Mouse (Mus musculus) lung, embryonic 16.5 days (tissue): ENCODE results near the gene Gm10719. TPM values are rescaled to one million over a fixed set of nuclear protein-coding genes. Genes with fewer than 3 reads are reported as not detected.
"Not testable (repeated sequence)": the region's sequence is repeated elsewhere in the genome, so short reads cannot be mapped to it uniquely, and the experiment has no call there.

Experiments
- ATAC-seq: fragments of 200-750 bp; cut with Nextera tagmentation; 2 replicates; pipeline ENCODE4 v1.8.0; 2017; ENCODE audit warnings: low read depth, mild to moderate bottlenecking, moderate library complexity
- H3K27ac ChIP-seq: fragments of 300-500 bp; sonication (generic); 2 replicates; pipeline ENCODE4 v1.5.1; 2014; ENCODE audit warnings: mild to moderate bottlenecking, control low read depth, low read length
- H3K27me3 ChIP-seq: fragments of 300-500 bp; sonication (generic); 2 replicates; pipeline ENCODE4 v1.6.1; 2014; ENCODE audit warnings: low read depth, low read length, mixed read lengths; ENCODE audit not compliant: control insufficient read depth, insufficient read depth
- H3K36me3 ChIP-seq: fragments of 300-500 bp; sonication (generic); 2 replicates; pipeline ENCODE4 v1.6.1; 2014; ENCODE audit warnings: low read length; ENCODE audit not compliant: control insufficient read depth, insufficient read depth
- H3K4me1 ChIP-seq: fragments of 300-500 bp; sonication (generic); replicated peaks from 2 replicates; pipeline ENCODE4 v1.6.1; 2014; ENCODE audit warnings: low read length, mixed read lengths; ENCODE audit not compliant: control insufficient read depth, insufficient read depth
- H3K4me2 ChIP-seq: fragments of 300-500 bp; sonication (generic); 2 replicates; pipeline ENCODE4 v1.6.1; 2014; ENCODE audit warnings: low read depth, low read length, control low read depth
- H3K4me3 ChIP-seq: fragments of 300-500 bp; sonication (generic); 2 replicates; pipeline ENCODE4 v1.5.1; 2014; ENCODE audit warnings: mild to moderate bottlenecking, low read length, control low read depth
- H3K9ac ChIP-seq: fragments of 300-500 bp; sonication (generic); 2 replicates; pipeline ENCODE4 v1.6.1; 2014; ENCODE audit warnings: low read length, control low read depth
- H3K9me3 ChIP-seq: fragments of 300-500 bp; sonication (generic); 2 replicates; pipeline ENCODE4 v1.6.1; 2016; ENCODE audit warnings: low read length; ENCODE audit not compliant: control insufficient read depth
- WGBS: fragments of 180-500 bp; shearing (Covaris S2); extraction: QIAGEN DNeasy Blood & Tissue Kit; methylation state at CpG from one replicate; pipeline ENCODE4 v1.1.7; 2014; 5-methylcytosine and 5-hydroxymethylcytosine counted together
- polyA plus RNA-seq: library from polyadenylated mRNA; unstranded; fragments of >200 nt; fragmentation: Nextera tagmentation; extraction: Ambion mirVana; gene quantifications from 2 replicates; pipeline ENCODE4 v1.2.1, GENCODE M21; 2015

Gene Gm10719
- polyA plus RNA-seq, 1 experiment from 2014 or later = not detected

GRCm38 (mm10) chr9:3023985-3024648 lies 6.9 kb downstream of the Gm10719 start:
- H3K4me2 ChIP-seq, H3K4me1 ChIP-seq, H3K27ac ChIP-seq, H3K9ac ChIP-seq, H3K36me3 ChIP-seq, H3K9me3 ChIP-seq, ATAC-seq, H3K4me3 ChIP-seq, H3K27me3 ChIP-seq: not testable (repeated sequence)
- 66% methylated on average over 15 of the region's 16 CpGs for whole genome bisulfite sequencing

DNA sequence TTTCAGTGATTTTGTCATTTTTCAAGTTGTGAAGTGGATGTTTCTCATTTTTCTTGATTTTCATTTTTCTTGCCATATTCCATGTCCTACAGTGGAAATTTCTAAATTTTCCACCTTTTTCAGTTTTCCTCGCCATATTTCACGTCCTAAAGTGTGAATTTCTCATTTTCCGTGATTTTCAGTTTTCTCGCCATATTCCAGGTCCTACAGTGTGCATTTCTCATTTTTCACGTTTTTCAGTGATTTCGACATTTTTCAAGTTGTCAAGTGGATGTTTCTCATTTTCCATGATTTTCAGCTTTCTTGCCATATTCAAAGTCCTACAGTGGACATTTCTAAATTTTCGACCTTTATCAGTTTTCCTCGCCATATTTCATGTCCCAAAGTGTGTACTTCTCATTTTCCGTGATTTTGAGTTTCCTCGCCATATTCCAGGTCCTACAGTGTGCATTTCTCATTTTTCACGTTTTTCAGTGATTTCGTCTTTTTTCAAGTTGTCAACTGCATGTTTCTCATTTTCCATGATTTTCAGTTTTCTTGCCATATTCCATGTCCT lies 7.8 kb downstream of the Gm10719 start, which contains the start of gene Gm10717:
Gene Gm10717, plus strand, starts transcription at position 506 of the 556 bp plus-strand sequence.
- H3K9ac ChIP-seq, H3K4me3 ChIP-seq, H3K27ac ChIP-seq, H3K27me3 ChIP-seq, H3K36me3 ChIP-seq, H3K4me1 ChIP-seq, ATAC-seq, H3K4me2 ChIP-seq, H3K9me3 ChIP-seq: not testable (repeated sequence)
- 71% methylated on average over 12 of the region's 12 CpGs for WGBS

DNA sequence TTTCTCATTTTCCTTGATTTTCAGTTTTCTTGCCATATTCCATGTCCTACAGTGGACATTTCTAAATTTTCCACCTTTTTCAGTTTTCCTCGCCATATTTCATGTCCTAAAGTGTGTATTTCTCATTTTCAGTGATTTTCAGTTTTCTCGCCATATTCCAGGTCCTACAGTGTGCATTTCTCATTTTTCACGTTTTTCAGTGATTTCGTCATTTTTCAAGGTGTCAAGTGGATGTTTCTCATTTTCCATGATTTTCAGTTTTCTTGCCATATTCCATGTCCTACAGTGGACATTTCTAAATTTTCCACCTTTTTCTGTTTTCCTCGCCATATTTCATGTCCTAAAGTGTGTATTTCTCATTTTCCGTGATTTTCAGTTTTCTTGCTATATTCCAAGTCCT lies 8.4 kb downstream of the Gm10719 start:
- H3K27ac ChIP-seq, H3K9me3 ChIP-seq, H3K36me3 ChIP-seq, H3K27me3 ChIP-seq, H3K4me2 ChIP-seq, H3K4me1 ChIP-seq, H3K4me3 ChIP-seq, ATAC-seq, H3K9ac ChIP-seq: not testable (repeated sequence)
- 64% methylated on average over 4 of the region's 6 CpGs for WGBS

GRCm38 (mm10) chr9:3026136-3026535 lies 8.9 kb downstream of the Gm10719 start:
- not testable (repeated sequence) for H3K4me3 ChIP-seq, H3K4me2 ChIP-seq, H3K9ac ChIP-seq, H3K9me3 ChIP-seq, H3K27ac ChIP-seq, H3K4me1 ChIP-seq, H3K36me3 ChIP-seq, H3K27me3 ChIP-seq, ATAC-seq
- WGBS = 78% methylated on average over 5 of the region's 5 CpGs

- not testable (repeated sequence) for ATAC-seq, H3K9me3 ChIP-seq, H3K4me2 ChIP-seq, H3K36me3 ChIP-seq, H3K4me3 ChIP-seq, H3K27me3 ChIP-seq, H3K4me1 ChIP-seq, H3K27ac ChIP-seq, H3K9ac ChIP-seq
- 64% methylated on average over 9 of the region's 9 CpGs for WGBS
Measured at GRCm38 (mm10) chr9:3026741-3027140, 9.5 kb downstream of the Gm10719 start.

DNA sequence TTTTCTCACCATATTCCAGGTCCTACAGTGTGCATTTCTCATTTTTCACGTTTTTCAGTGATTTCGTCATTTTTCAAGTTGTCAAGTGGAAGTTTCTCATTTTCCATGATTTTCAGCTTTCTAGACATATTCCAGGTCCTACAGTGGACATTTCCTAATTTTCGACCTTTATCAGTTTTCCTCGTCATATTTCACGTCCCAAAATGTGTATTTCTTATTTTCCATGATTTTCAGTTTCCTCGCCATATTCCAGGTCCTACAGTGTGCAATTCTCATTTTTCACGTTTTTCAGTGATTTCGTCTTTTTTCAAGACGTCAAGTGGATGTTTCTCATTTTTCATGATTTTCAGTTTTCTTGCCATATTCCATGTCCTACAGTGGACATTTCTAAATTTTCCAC lies 10.0 kb downstream of the Gm10719 start:
- H3K4me3 ChIP-seq, H3K36me3 ChIP-seq, H3K9ac ChIP-seq, H3K27me3 ChIP-seq, ATAC-seq, H3K4me2 ChIP-seq, H3K4me1 ChIP-seq, H3K27ac ChIP-seq, H3K9me3 ChIP-seq: not testable (repeated sequence)
- WGBS = 73% methylated on average over 9 of the region's 9 CpGs

DNA sequence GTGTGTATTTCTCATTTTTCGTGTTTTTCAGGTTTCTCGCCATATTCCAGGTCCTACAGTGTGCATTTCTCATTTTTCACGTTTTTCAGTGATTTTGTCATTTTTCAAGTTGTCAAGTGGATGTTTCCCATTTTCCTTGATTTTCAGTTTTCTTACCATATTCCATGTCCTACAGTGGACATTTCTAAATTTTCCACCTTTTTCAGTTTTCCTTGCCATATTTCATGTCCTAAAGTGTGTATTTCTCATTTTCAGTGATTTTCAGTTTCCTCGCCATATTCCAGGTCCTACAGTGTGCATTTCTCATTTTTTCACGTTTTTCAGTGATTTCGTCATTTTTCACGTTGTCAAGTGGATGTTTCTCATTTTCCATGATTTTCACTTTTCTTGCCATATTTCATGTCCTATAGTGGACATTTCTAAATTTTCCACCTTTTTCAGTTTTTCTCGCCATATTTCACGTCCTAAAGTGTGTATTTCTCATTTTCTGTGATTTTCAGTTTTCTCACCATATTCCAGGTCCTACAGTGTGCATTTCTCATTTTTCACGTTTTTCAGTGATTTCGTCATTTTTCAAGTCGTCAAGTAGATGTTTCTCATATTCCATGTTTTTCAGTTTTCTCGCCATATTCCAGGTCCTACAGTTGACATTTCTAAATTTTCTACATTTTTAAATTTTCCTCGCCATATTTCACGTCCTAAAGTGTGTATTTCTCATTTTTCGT lies 12.2 kb downstream of the Gm10719 start:
- H3K36me3 ChIP-seq, H3K4me2 ChIP-seq, ATAC-seq, H3K4me1 ChIP-seq, H3K9ac ChIP-seq, H3K27ac ChIP-seq, H3K9me3 ChIP-seq, H3K4me3 ChIP-seq, H3K27me3 ChIP-seq: not testable (repeated sequence)
- WGBS = 66% methylated on average over 12 of the region's 16 CpGs

DNA sequence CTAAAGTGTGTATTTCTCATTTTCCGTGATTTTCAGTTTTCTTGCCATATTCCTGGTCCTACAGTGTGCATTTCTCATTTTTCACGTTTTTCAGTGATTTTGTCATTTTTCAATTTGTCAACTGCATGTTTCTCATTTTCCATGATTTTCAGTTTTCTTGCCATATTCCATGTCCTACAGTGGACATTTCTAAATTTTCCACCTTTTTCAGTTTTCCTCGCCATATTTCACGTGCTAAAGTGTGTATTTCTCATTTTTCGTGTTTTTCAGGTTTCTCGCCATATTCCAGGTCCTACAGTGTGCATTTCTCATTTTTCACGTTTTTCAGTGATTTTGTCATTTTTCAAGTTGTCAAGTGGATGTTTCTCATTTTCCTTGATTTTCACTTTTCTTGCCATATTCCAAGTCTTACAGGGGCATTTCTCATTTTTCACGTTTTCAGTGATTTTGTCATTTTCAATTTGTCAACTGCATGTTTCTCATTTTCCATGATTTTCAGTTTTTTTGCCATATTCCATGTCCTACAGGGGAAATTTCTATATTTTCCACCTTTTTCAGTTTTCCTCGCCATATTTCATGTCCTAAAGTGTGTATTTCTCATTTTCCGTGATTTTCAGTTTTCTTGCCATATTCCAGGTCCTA lies 13.6 kb downstream of the Gm10719 start:
- not testable (repeated sequence) for H3K27me3 ChIP-seq, H3K9ac ChIP-seq, H3K4me3 ChIP-seq, H3K36me3 ChIP-seq, H3K4me1 ChIP-seq, H3K4me2 ChIP-seq, ATAC-seq, H3K27ac ChIP-seq, H3K9me3 ChIP-seq
- WGBS = 70% methylated on average over 2 of the region's 10 CpGs

DNA sequence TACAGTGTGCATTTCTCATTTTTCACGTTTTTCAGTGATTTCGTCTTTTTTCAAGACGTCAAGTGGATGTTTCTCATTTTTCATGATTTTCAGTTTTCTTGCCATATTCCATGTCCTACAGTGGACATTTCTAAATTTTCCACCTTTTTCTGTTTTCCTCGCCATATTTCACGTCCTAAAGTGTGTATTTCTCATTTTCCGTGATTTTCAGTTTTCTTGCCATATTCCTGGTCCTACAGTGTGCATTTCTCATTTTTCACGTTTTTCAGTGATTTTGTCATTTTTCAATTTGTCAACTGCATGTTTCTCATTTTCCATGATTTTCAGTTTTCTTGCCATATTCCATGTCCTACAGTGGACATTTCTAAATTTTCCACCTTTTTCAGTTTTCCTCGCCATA lies 17.1 kb downstream of the Gm10719 start, which contains the start of gene Gm17535:
Gene Gm17535, plus strand, starts transcription at position 301 of the 400 bp plus-strand sequence.
- not testable (repeated sequence) for H3K4me1 ChIP-seq, H3K9me3 ChIP-seq, H3K9ac ChIP-seq, H3K4me2 ChIP-seq, H3K27me3 ChIP-seq, H3K27ac ChIP-seq, H3K4me3 ChIP-seq, ATAC-seq, H3K36me3 ChIP-seq
- WGBS = no CpG with 5 or more reads among the region's 8 CpGs
